Mouse (Mus musculus): ENCODE data around the gene S100a4. TPM values are rescaled to one million over a fixed set of nuclear protein-coding genes. Genes with fewer than 3 reads are reported as not detected.

S100a4 gene
- total RNA-seq, 4 experiments from 2014 or later: 5.9 to 16.2 (median 9.5) TPM

GRCm38 (mm10) chr3:90599401-90599800 lies 4.2 kb upstream of the S100a4 start:
- DNase-seq (ENCODE audit: low spot score): no peak

GRCm38 (mm10) chr3:90600036-90600435 lies 3.5 kb upstream of the S100a4 start:
- DNase-seq (ENCODE audit: low spot score): no peak

GRCm38 (mm10) chr3:90600458-90601195 lies 2.9 kb upstream of the S100a4 start:
- no peak for DNase-seq (ENCODE audit: low spot score)

- DNase-seq (ENCODE audit: low spot score): no peak
These were observed 2.0 kb upstream of the S100a4 start, which contains the start of gene Gm42674 for GRCm38 (mm10) chr3:90601486-90602110. Gene Gm42674 (plus strand): TSS chr3:90601904.

GRCm38 (mm10) chr3:90604416-90604815 lies 845 bp downstream of the S100a4 start:
- peak; percentile 88 for DNase-seq (ENCODE audit: low spot score)

- no peak for DNase-seq (ENCODE audit: low spot score)
These were observed 1.5 kb downstream of the S100a4 start for GRCm38 (mm10) chr3:90605049-90605448.

- no peak for DNase-seq (ENCODE audit: low spot score)
These were observed 2.2 kb downstream of the S100a4 start for GRCm38 (mm10) chr3:90605736-90606135.

GRCm38 (mm10) chr3:90606185-90606584 lies 2.6 kb downstream of the S100a4 start:
- DNase-seq (ENCODE audit: low spot score): no peak

GRCm38 (mm10) chr3:90607361-90607760 lies 3.8 kb downstream of the S100a4 start:
- no peak for DNase-seq (ENCODE audit: low spot score)

- DNase-seq (ENCODE audit: low spot score): no peak
These were observed 4.7 kb downstream of the S100a4 start, which contains the start of gene S100a5 for GRCm38 (mm10) chr3:90608223-90608622. Gene S100a5 (plus strand): TSS chr3:90608523.

GRCm38 (mm10) chr3:90609102-90609501 lies 5.5 kb downstream of the S100a4 start:
- DNase-seq (ENCODE audit: low spot score): no peak

GRCm38 (mm10) chr3:90611494-90611893 lies 7.9 kb downstream of the S100a4 start:
- no peak for DNase-seq (ENCODE audit: low spot score)

GRCm38 (mm10) chr3:90612061-90612460 lies 8.5 kb downstream of the S100a4 start:
- no peak for DNase-seq (ENCODE audit: low spot score)

- peak; percentile 75 for DNase-seq (ENCODE audit: low spot score)
These were observed 9.2 kb downstream of the S100a4 start, which contains the start of gene S100a6 for GRCm38 (mm10) chr3:90612728-90613291. Gene S100a6 (plus strand): TSS chr3:90612882.

- DNase-seq (ENCODE audit: low spot score): no peak
These were observed 10.0 kb downstream of the S100a4 start for GRCm38 (mm10) chr3:90613461-90614147.

GRCm38 (mm10) chr3:90614148-90614530 lies 10.6 kb downstream of the S100a4 start:
- DNase-seq (ENCODE audit: low spot score): no peak

- no peak for DNase-seq (ENCODE audit: low spot score)
These were observed 11.2 kb downstream of the S100a4 start for GRCm38 (mm10) chr3:90614611-90615251.

GRCm38 (mm10) chr3:90615415-90615814 lies 11.8 kb downstream of the S100a4 start:
- DNase-seq (ENCODE audit: low spot score): peak; percentile 82

GRCm38 (mm10) chr3:90615911-90616310 lies 12.3 kb downstream of the S100a4 start:
- no peak for DNase-seq (ENCODE audit: low spot score)

GRCm38 (mm10) chr3:90617586-90617985 lies 14.0 kb downstream of the S100a4 start:
- DNase-seq (ENCODE audit: low spot score): no peak

- DNase-seq (ENCODE audit: low spot score): no peak
These were observed 18.0 kb downstream of the S100a4 start for GRCm38 (mm10) chr3:90621552-90621951.
